Mouse (Mus musculus) lung, adult 2 months (tissue): Measurements from ENCODE around the gene Serinc4. TPM values are rescaled to one million over a fixed set of nuclear protein-coding genes. Genes with fewer than 3 reads are reported as not detected.

Source experiments
- DNase-seq: peaks from one replicate; pipeline ENCODE4 v3.0.0; 2022
- H3K4me1 ChIP-seq: fragments of 200-500 bp; 2 replicates; pipeline ENCODE4 v1.6.1; 2011; ENCODE audit warnings: low read length; ENCODE audit not compliant: control insufficient read depth, insufficient read depth
- H3K4me3 ChIP-seq: fragments of 200-500 bp; replicated peaks from 2 replicates; pipeline ENCODE3; 2011; ENCODE audit warnings: low read depth, mild to moderate bottlenecking, control low read depth, low read length; ENCODE audit errors: extremely low read depth
- CTCF ChIP-seq: fragments of 200-500 bp; IDR thresholded peaks from 2 replicates; pipeline ENCODE4 v1.5.1; 2011; ENCODE audit warnings: mild to moderate bottlenecking, low read length, control low read depth; ENCODE audit not compliant: insufficient read depth
- POLR2A ChIP-seq: fragments of 200-500 bp; IDR thresholded peaks from 2 replicates; pipeline ENCODE4 v1.6.1; 2011; ENCODE audit warnings: low read depth, mild to moderate bottlenecking, control low read depth, low read length, borderline replicate concordance; ENCODE audit errors: extremely low read depth
- WGBS: fragments of 180-500 bp; shearing (Covaris S2); methylation state at CpG from one replicate; pipeline ENCODE4 v1.1.7; 2018; 5-methylcytosine and 5-hydroxymethylcytosine counted together
- polyA plus RNA-seq: library from polyadenylated mRNA; depleted of rRNA; stranded (reverse); fragments of >200 nt; gene quantifications from 2 replicates; pipeline ENCODE4 v1.2.3, GENCODE M21; 2012

The Serinc4 gene
- polyA plus RNA-seq, 1 experiment: 0.66 TPM

DNA sequence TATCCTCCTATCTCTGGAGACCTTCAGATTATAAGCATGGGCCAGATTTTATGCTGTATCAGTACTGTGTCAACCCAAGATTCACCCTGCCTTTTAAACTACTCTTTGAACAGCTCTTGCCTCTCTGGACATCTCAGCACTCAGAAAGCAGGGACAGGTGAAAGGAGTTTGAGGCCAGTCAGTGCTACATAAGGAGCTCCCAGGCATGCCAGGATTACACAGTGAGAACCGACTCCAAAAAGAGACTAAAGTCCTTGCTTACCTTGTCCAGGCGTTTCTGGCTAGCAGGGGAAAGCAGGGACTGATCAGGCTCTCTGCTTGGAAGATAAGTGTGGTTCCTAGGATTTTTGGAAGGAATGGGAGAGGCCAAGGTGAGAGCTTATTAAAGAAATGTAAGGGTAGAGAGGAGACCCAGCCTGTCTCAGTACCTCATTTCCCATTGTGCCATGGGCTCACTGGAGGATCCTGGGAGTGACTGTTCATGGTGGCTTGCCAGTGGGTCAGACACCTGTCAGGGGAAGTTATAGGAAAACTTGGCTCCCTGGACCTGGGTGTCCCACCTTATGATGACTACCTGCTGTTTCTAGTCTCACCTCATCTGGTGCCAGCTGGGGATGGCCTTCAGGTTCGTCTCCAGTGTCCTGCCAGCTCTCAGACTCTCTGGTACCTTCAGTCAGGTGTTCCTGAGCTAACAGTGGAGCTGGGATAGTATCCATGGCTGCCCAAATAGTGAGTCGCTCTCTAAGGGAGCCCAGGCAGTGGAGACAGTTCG, 15.6 kb downstream of the Serinc4 start:
- Histone ChIP-seq H3K4me3 (no peak overlapping the region), H3K4me1 (0 out of 2 replicates have a peak, but pooled peaks cover 2% of the 10 kb centered on the region)

DNA sequence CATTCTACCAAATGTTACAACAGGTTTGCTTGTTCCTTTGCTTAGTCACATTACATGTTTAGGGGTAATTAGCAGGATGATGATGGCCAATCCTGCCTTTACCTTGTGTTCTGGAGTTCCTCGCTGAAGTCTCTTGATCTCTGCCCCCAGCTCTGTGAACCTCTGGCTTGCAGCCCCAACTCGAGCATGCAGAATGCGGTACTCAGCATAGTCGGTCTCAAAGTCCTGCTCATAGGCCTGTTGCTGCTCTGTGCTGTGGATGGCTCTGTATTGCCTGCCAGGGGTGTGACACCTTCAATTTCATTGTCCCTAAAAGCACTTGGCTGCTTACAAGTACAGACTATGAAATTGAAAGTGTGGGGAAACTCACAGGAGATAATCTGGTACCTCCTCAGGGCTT, 16.8 kb downstream of the Serinc4 start:
- 67% methylated on average over 4 of the region's 4 CpGs for WGBS
- no peak for DNase-seq
- 0 out of 2 replicates have a peak, but pooled peaks cover 2% of the 10 kb centered on the region for H3K4me1 ChIP-seq
- TF ChIP-seq CTCF (no peak), POLR2A (no peak)
- no peak overlapping the region for H3K4me3 ChIP-seq

More for the DNA sequence above, 15.6 kb downstream of the Serinc4 start:
- no peak for DNase-seq
- WGBS: 64% methylated on average over 5 of the region's 5 CpGs
- TF ChIP-seq POLR2A (no peak), CTCF (no peak)

DNA sequence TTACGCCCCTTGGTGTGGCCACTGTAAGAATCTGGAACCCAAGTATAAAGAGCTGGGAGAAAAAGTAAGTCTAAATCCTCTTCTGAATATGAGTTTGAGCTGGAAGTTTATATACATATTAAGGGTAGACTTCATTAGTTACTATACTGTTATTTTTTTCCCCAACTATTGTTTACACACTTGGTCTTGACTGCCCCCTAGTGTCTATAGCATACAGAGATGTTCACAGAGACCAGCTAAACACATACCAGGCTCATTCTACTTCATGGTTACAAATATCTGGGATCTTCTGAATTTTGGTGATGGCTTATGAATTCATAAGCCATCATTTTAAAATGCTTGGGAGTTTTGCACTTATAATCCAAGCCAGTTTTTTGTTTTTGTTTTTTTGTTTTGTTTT, 21.7 kb downstream of the Serinc4 start:
- DNase-seq: no peak
- Histone ChIP-seq H3K4me1 (no peaks in the 10 kb centered on the region), H3K4me3 (no peak overlapping the region)
- TF ChIP-seq CTCF: no peak
- no peak for TF ChIP-seq POLR2A
- 100% methylated on average over 1 of the region's 1 CpGs for WGBS

DNA sequence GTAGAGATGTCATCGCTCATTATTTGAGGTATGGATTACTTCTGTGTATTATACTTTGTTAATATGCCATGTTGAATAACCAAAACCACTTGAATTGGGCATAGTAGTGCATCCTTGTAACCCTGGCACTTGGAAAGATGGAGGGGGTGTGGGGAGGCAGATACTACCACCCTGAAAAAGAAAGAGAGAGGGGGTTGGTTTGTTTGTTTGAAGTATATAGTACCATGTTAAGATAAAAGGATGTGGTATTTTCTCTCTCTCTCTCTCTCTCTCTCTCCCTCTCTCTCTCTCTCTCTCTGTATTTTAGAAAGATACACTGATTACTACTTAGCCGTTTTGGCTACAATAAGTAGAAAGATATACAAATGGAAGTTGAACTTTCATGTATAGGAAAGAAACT, 30.7 kb downstream of the Serinc4 start:
- 91% methylated on average over 2 of the region's 2 CpGs for WGBS
- H3K4me1 ChIP-seq: no peaks in the 10 kb centered on the region

DNA sequence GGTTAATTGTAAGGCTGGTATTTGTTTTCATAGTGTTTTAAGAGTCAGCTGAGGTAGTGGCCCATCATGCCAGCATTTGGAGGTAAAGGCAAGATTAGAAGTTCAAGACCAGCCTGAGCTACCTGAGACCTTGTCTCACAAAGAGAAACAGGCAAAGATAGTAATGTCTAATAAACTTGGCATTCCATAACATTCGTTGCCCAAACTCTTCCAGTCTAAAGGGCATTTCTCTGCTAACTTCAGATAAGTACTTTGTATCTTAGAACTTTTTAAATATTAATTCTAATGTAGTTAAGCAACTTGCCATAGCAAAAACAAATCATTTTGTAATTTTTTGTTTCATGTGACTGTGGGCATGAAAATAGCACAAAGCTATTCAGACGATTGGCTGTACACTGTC, 33.4 kb downstream of the Serinc4 start:
- TF ChIP-seq POLR2A: no peak
- no peak for TF ChIP-seq CTCF
- Histone ChIP-seq H3K4me1 (peaks cover 6% of the 10 kb centered on the region; the same call in 1 of the 2 replicates), H3K4me3 (no peak overlapping the region)
- WGBS: 88% methylated on average over 2 of the region's 2 CpGs
- DNase-seq: no peak

More for the DNA sequence above, 30.7 kb downstream of the Serinc4 start:
- H3K4me3 ChIP-seq: no peak overlapping the region
- TF ChIP-seq CTCF (no peak), POLR2A (no peak)
- no peak for DNase-seq

DNA sequence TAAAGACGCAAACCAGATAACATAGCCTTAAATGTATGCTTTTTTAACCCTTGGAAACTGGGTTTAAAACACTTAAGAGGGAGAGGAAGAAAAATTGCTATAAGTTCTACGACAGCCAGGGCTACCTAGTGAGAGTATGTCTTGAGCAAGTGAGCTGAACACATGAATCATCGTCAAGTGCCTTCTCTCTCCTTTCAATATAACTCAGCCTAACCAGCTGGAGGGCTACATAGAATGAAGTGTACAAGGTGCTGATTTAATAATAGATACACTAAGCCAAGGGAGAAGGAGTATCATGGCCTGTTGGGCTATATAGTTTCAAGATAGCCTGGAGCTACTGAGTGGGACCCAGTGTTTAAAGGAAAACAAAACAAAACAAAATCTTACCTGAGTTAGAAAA, 38.1 kb downstream of the Serinc4 start:
- no peak for DNase-seq
- Histone ChIP-seq H3K4me3 (no peak overlapping the region), H3K4me1 (peaks cover 10% of the 10 kb centered on the region)
- WGBS: 64% methylated on average over 3 of the region's 3 CpGs
- TF ChIP-seq CTCF (no peak), POLR2A (no peak)

DNA sequence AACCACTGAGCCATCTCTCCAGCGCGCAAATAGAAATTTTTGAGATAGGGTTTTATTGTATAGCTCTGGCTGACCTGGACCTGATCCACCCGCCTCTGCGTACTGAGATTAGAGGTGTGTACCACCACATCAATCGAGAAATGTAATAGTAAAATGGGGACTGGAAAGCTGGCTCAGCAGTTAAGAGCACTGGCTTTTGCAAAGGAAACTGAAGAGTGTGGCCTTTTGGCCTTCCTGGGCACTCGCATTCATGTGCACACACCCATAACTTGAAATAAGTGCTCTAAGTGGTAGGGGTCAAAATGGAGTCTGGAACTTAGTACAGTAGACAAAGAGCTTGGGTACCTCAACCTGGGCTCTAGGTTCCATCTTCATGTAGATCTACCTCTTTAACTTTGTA, 40.2 kb downstream of the Serinc4 start:
- 69% methylated on average over 6 of the region's 6 CpGs for WGBS

DNA sequence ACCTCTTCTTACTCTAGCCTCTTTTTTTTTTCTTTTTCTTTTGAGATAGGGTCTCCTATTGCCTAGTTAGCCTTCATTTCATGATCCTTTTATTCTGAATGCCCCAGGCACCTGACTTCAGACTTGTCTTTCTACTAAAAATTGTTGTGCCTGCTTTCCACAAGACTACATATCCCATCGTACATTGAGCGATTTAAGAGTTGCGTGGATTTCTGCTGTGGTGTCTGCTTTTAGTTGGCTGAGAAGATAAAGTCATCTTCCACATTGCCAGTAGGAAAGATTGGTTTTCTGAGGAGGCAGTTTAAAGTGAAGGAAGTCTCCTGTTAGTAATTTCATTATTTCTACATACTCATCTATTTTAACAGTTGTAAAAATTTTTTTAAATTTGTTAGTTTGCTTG, 41.0 kb downstream of the Serinc4 start:
- DNase-seq: no peak
- no peak for TF ChIP-seq POLR2A
- no peak for TF ChIP-seq CTCF
- H3K4me3 ChIP-seq: no peak overlapping the region
- H3K4me1 ChIP-seq: peaks cover 10% of the 10 kb centered on the region
- 57% methylated on average over 3 of the region's 3 CpGs for WGBS

More for the DNA sequence above, 40.2 kb downstream of the Serinc4 start:
- Histone ChIP-seq H3K4me1 (peaks cover 10% of the 10 kb centered on the region), H3K4me3 (no peak overlapping the region)
- no peak for TF ChIP-seq CTCF
- DNase-seq: no peak

DNA sequence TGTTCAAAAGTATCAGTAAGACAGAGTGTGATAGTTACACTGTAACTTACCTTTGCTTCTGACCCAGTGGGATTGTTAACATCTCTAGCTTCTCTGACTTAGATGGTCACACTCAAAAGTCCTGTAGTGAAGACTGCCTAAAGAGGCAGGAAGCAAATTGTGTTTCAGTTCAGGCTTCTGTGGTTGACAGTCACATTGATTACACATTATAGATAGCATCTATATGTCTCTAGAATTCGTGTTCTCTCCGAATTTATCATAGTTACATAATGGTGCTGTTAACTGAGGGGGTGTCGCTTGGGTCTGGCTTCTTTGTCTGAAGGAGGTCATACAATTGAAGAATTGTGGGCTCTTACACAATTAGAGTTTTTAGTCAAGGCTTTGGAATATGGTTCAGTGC, 41.5 kb downstream of the Serinc4 start:
- no peak overlapping the region for H3K4me3 ChIP-seq
- TF ChIP-seq POLR2A (no peak), CTCF (no peak)
- 21% methylated on average over 3 of the region's 3 CpGs for WGBS

DNA sequence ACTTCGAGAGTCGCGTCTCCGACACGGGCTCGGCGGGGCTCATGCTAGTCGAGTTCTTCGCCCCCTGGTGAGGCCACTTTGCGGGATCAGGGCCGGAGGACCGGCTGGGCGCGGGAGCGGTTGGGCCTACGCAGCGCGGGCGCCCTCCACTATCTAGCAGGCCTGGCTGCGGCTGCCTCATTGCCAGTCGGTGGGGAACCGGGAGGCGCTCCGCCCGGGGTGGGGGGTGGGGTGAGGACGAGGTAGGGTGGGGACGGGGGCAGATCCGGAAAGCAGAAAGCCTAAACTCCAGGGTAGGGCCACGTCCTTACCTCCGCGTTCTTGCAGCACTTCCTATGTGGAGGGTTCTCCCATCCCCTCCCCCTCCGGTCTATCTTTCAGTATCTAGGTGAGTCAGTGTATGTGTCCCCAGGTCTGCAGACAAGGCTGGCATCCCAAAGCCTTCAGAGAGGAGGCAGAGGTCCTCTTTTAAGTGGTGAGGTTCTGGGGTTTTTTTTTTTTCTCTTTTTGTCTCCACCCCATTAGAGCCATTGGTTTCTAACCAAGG, 42.4 kb downstream of the Serinc4 start:
- no peak; the same call in 1 of the 2 replicates for TF ChIP-seq POLR2A
- TF ChIP-seq CTCF: no peak
- DNase-seq: no peak
- H3K4me1 ChIP-seq: peaks cover 8% of the 10 kb centered on the region
- WGBS: 1% methylated on average over 31 of the region's 32 CpGs
- H3K4me3 ChIP-seq: peak overlapping the region; percentile 93

More for the DNA sequence above, 41.5 kb downstream of the Serinc4 start:
- no peak for DNase-seq
- peaks cover 10% of the 10 kb centered on the region for H3K4me1 ChIP-seq
